Mouse (Mus musculus) midbrain, embryonic 11.5 days (tissue): ENCODE data around the gene Elovl6. TPM values are rescaled to one million over a fixed set of nuclear protein-coding genes. Genes with fewer than 3 reads are reported as not detected.

Source experiments
- ATAC-seq: fragments of 200-750 bp; cut with Nextera tagmentation; 2 replicates; pipeline ENCODE4 v1.8.0; 2017; ENCODE audit warnings: moderate TSS enrichment, moderate library complexity; ENCODE audit not compliant: low FRiP score
- DNase-seq: peaks from one replicate; pipeline ENCODE4 v3.0.0; 2015; ENCODE audit warnings: low spot score; ENCODE audit errors: missing footprints
- H3K27ac ChIP-seq: fragments of 300-500 bp; sonication (generic); 2 replicates; pipeline ENCODE4 v1.5.1; 2014; ENCODE audit warnings: low read depth, low read length
- H3K27me3 ChIP-seq: fragments of 300-500 bp; sonication (generic); 2 replicates; pipeline ENCODE4 v1.6.1; 2014; ENCODE audit warnings: mild to moderate bottlenecking, low read length, moderate library complexity, mixed read lengths; ENCODE audit not compliant: control insufficient read depth, insufficient read depth
- H3K36me3 ChIP-seq: fragments of 300-500 bp; sonication (generic); 2 replicates; pipeline ENCODE4 v1.6.1; 2014; ENCODE audit warnings: mild to moderate bottlenecking, low read length, moderate library complexity, mixed read lengths; ENCODE audit not compliant: control insufficient read depth, insufficient read depth
- H3K4me1 ChIP-seq: fragments of 300-500 bp; sonication (generic); 2 replicates; pipeline ENCODE4 v1.6.1; 2014; ENCODE audit warnings: low read length; ENCODE audit not compliant: control insufficient read depth, insufficient read depth
- H3K4me2 ChIP-seq: fragments of 300-500 bp; sonication (generic); 2 replicates; pipeline ENCODE4 v1.6.1; 2014; ENCODE audit warnings: mild to moderate bottlenecking, moderate library complexity
- H3K4me3 ChIP-seq: fragments of 300-500 bp; sonication (generic); 2 replicates; pipeline ENCODE4 v1.5.1; 2014; ENCODE audit warnings: low read depth, low read length
- H3K9ac ChIP-seq: fragments of 300-500 bp; sonication (generic); 2 replicates; pipeline ENCODE4 v1.6.1; 2014; ENCODE audit warnings: low read length
- H3K9me3 ChIP-seq: fragments of 300-500 bp; sonication (generic); 2 replicates; pipeline ENCODE4 v1.6.1; 2016; ENCODE audit warnings: low read length; ENCODE audit not compliant: control insufficient read depth
- WGBS: fragments of 180-500 bp; shearing (Covaris S2); extraction: QIAGEN DNeasy Blood & Tissue Kit; methylation state at CpG from one replicate; pipeline ENCODE4 v1.1.7; 2014; 5-methylcytosine and 5-hydroxymethylcytosine counted together
- polyA plus RNA-seq: library from polyadenylated mRNA; unstranded; fragments of >200 nt; fragmentation: Nextera tagmentation; extraction: Ambion mirVana; gene quantifications from 2 replicates; pipeline ENCODE4 v1.2.1, GENCODE M21; 2014

The Elovl6 gene
- polyA plus RNA-seq, 1 experiment from 2014 or later, result 40.9 TPM

DNA sequence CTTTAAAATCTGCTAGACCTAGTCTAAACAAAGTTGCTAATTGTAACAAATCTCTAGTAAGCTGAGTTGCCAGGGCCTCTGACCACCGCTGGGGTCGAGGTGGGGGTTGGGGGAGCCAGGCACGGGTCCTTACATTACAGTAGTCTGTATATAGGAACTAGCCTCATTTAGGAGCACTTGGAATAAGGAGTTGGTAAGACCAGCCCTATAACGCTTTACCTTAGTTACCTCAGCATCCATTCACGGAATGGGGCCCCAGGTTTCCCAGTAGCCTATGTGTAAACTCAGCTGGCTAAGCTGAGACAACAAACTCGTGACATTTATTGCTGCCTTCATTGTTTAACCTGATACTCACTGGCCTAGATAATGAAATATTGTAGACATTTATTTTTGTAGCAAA is 3.3 kb downstream of the Elovl6 start:
- no peaks in the 10 kb centered on the region for H3K36me3 ChIP-seq
- DNase-seq (no peak), ATAC-seq (no peak)
- H3K4me1 ChIP-seq, result peaks cover 41% of the 10 kb centered on the region
- WGBS, result 31% methylated on average over 6 of the region's 6 CpGs
- H3K27ac ChIP-seq, result peak overlapping the region; percentile 97
- H3K4me2 ChIP-seq, result peak overlapping the region; percentile 64
- peak overlapping the region; percentile 70 for H3K9ac ChIP-seq
- H3K9me3 ChIP-seq, result no peaks in the 10 kb centered on the region
- no peaks in the 10 kb centered on the region for H3K27me3 ChIP-seq
- H3K4me3 ChIP-seq, result peak overlapping the region; percentile 18

DNA sequence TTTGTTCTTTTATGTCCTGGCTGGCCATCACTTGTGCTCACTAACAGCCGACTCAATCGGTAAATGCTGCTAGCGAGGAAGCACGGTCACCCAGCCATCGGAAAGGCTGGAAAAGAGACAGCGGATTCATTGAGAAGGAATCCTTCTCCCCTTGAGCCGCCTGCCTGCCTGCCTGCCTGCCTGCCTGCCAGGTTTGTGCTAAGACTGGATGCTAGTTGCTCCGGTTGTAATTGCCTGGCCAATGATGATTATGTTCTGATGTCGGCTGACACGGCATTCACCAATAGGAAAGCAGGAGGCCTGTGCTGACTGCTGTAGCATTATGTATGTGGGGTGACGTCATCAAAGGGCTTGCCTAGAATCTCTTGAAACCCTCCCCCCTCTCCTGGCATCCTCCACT is 4.0 kb downstream of the Elovl6 start:
- ATAC-seq, result peak; percentile 89
- under 1% methylated on average over 11 of the region's 11 CpGs for WGBS
- H3K4me3 ChIP-seq, result peak overlapping the region; percentile 18

DNA sequence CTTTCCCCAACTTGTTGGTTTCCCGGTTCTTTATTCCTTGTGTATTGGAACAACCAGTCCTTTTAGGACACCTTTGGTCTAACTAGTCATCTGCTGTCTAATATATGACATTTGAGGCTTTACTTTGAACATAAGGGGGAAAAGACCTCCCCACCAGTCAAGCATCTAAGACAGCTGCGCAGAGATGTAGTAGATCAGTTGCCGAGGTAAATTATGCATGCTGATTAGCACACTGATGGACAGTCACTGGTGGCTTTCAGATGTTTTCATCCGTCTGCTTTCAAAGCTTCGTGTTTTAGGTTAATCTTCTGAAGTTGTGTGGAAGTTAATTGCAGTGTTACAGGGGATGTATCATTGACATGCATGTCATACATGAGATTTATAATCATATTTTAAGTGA is 5.8 kb downstream of the Elovl6 start:
- WGBS, result 42% methylated on average over 5 of the region's 5 CpGs
- H3K27ac ChIP-seq, result no peak overlapping the region

More for the DNA sequence above, 4.0 kb downstream of the Elovl6 start:
- Histone ChIP-seq H3K4me2 (peak overlapping the region; percentile 64), H3K27me3 (no peaks in the 10 kb centered on the region), H3K36me3 (no peaks in the 10 kb centered on the region), H3K4me1 (peaks cover 41% of the 10 kb centered on the region), H3K27ac (peak overlapping the region; percentile 97), H3K9ac (peak overlapping the region; percentile 70), H3K9me3 (no peaks in the 10 kb centered on the region)
- peak; percentile 96 for DNase-seq

GRCm38 (mm10) chr3:129540882-129541281 is 8.7 kb downstream of the Elovl6 start:
- Histone ChIP-seq H3K4me3 (no peak overlapping the region), H3K9me3 (no peaks in the 10 kb centered on the region; the same call in 1 of the 2 replicates), H3K4me1 (peaks cover 24% of the 10 kb centered on the region), H3K27ac (no peak overlapping the region), H3K4me2 (no peak overlapping the region), H3K36me3 (peaks cover 3% of the 10 kb centered on the region; the same call in 1 of the 2 replicates), H3K9ac (no peak overlapping the region), H3K27me3 (no peaks in the 10 kb centered on the region)
- 90% methylated on average over 2 of the region's 2 CpGs for WGBS
- ATAC-seq (no peak), DNase-seq (no peak)

More for the DNA sequence above, 5.8 kb downstream of the Elovl6 start:
- H3K4me1 ChIP-seq, result peaks cover 41% of the 10 kb centered on the region
- DNase-seq (no peak), ATAC-seq (no peak)
- H3K9me3 ChIP-seq, result no peaks in the 10 kb centered on the region
- H3K36me3 ChIP-seq, result no peaks in the 10 kb centered on the region
- no peaks in the 10 kb centered on the region for H3K27me3 ChIP-seq
- H3K4me2 ChIP-seq, result no peak overlapping the region
- no peak overlapping the region for H3K9ac ChIP-seq
- no peak overlapping the region for H3K4me3 ChIP-seq

GRCm38 (mm10) chr3:129541456-129541855 is 9.3 kb downstream of the Elovl6 start:
- H3K27me3 ChIP-seq, result no peaks in the 10 kb centered on the region
- DNase-seq, result no peak
- peaks cover 23% of the 10 kb centered on the region for H3K4me1 ChIP-seq
- no peak overlapping the region for H3K27ac ChIP-seq
- 92% methylated on average over 11 of the region's 11 CpGs for WGBS
- no peak for ATAC-seq
- H3K4me2 ChIP-seq, result no peak overlapping the region
- H3K36me3 ChIP-seq, result peaks cover 3% of the 10 kb centered on the region; the same call in 1 of the 2 replicates
- H3K4me3 ChIP-seq, result no peak overlapping the region
- H3K9me3 ChIP-seq, result no peaks in the 10 kb centered on the region; the same call in 1 of the 2 replicates
- H3K9ac ChIP-seq, result no peak overlapping the region

DNA sequence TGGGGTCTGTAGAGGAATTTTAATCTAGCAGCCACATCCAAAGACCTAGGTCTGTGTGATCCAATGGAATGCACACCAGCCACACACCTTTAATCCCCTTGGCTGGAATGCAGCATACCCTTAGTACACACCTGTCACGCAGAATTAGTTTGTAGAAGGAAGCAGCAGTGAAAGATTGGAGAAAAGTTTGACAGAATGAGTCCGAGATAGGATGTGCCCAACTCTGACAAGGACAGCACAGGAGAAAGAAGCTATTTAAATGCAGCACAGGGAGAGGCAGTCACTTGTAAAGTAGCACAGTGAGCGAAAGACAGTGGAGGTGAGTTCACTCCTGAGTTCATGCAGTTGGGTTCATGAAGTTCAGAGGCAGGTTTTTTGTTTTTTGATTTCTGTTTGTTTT is 11.2 kb downstream of the Elovl6 start:
- 86% methylated on average over 3 of the region's 3 CpGs for WGBS
- DNase-seq, result no peak
- Histone ChIP-seq H3K4me3 (no peak overlapping the region), H3K9ac (no peak overlapping the region), H3K36me3 (peaks cover 3% of the 10 kb centered on the region; the same call in 1 of the 2 replicates), H3K9me3 (no peaks in the 10 kb centered on the region; the same call in 1 of the 2 replicates), H3K27me3 (no peaks in the 10 kb centered on the region), H3K4me1 (peaks cover 7% of the 10 kb centered on the region), H3K4me2 (no peak overlapping the region), H3K27ac (no peak overlapping the region)
- no peak for ATAC-seq

DNA sequence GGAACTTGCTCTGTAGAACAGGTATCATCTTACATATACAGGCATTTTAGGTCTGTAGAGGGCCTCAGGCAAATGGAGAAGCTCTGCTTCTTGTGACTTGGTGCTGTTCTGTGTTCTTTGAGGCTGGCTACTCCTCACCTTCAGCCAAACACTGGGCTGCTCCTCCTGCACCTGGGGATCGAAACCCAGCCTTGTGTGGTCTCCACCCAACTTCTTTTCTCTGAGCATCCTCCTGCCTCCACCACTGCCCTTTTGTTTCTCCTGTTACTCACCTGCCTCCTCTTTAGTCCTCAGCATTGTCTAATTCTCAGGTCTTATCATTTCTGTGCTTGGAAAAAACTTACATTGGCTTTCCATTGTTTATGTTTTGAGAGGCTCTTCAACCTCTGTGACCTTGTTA is 12.1 kb downstream of the Elovl6 start:
- WGBS, result 94% methylated on average over 1 of the region's 1 CpGs
- Histone ChIP-seq H3K4me2 (no peak overlapping the region), H3K27me3 (no peaks in the 10 kb centered on the region), H3K9me3 (no peaks in the 10 kb centered on the region; the same call in 1 of the 2 replicates), H3K4me1 (peaks cover 10% of the 10 kb centered on the region), H3K4me3 (no peak overlapping the region), H3K27ac (no peak overlapping the region), H3K9ac (no peak overlapping the region), H3K36me3 (peaks cover 3% of the 10 kb centered on the region; the same call in 1 of the 2 replicates)
- ATAC-seq (no peak), DNase-seq (no peak)

DNA sequence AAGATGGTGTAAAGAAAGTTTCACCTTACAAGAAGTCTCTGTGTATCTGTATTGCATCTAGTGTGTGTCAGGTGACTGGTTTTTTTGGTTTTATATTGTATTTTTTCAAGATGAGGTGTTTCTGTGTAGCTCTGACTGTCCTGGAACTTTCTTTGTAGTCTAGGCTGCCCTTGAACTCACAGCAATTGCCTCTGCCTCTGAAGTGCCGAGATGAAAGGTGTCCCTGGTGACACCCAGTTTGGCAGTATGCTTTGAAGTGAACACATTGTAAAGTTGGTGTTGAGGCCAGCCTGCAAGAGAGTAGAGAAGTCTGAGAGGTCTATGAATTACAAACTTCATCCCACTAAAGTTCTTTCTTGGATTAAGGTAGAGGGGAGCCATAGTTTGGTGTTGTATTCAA is 13.1 kb downstream of the Elovl6 start:
- no peaks in the 10 kb centered on the region for H3K27me3 ChIP-seq
- no peaks in the 10 kb centered on the region; the same call in 1 of the 2 replicates for H3K9me3 ChIP-seq
- WGBS, result 83% methylated on average over 1 of the region's 1 CpGs
- ATAC-seq, result no peak
- DNase-seq, result no peak
- H3K4me2 ChIP-seq, result no peak overlapping the region
- H3K9ac ChIP-seq, result no peak overlapping the region
- H3K27ac ChIP-seq, result no peak overlapping the region
- H3K36me3 ChIP-seq, result peaks cover 3% of the 10 kb centered on the region; the same call in 1 of the 2 replicates
- H3K4me1 ChIP-seq, result peaks cover 16% of the 10 kb centered on the region
- no peak overlapping the region for H3K4me3 ChIP-seq

GRCm38 (mm10) chr3:129545801-129546200 is 13.6 kb downstream of the Elovl6 start:
- Histone ChIP-seq H3K36me3 (peaks cover 3% of the 10 kb centered on the region; the same call in 1 of the 2 replicates), H3K4me1 (peaks cover 16% of the 10 kb centered on the region), H3K9ac (no peak overlapping the region), H3K27me3 (no peaks in the 10 kb centered on the region), H3K4me2 (no peak overlapping the region), H3K4me3 (no peak overlapping the region), H3K9me3 (no peaks in the 10 kb centered on the region; the same call in 1 of the 2 replicates), H3K27ac (no peak overlapping the region)
- DNase-seq (no peak), ATAC-seq (no peak)
- 89% methylated on average over 6 of the region's 6 CpGs for WGBS
